Comparison of ENCODE assay signal across 1 mouse cellular context in the genomic region with DNA sequence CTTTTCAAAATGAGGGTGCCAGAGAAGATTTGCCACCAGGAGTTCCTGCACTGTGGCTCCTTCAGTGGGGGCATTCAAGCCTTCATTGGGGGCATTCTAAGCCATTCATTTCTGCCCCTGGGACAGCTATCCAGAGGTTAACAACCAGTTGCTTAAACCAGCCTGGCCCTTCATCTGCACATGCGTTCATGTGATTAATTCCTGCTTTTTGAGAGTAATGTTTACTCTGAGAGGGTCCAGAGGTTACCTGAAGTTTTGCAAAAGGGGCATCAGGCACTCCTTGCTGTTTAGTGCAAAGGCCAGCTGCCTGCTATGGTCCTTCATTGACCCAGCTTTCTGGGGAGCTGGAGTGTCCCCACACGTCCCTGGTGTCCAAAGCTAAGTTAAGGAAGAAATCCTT.
TF ChIP-seq lines count a peak whose summit lies in the region.

No protein-coding gene starts in this region.

TF ChIP-seq in ES-E14, 5 proteins besides CTCF, POLR2A, EP300 and RAD21 (continued from another document):
- TF ChIP-seq CHD2 (IDR thresholded peaks at IDR 0.05; ENCODE audit: low read depth, low read length) (no peak), HCFC1 (IDR thresholded peaks at IDR 0.05; ENCODE audit: borderline replicate concordance, insufficient read depth, low read length) (no peak)
